Mouse (Mus musculus) lung, postnatal 10 days (tissue): ENCODE data around the gene Bach1.

Source experiments
- DNase-seq: peaks from one replicate; pipeline ENCODE4 v3.0.0; 2021

Gene Bach1

DNA sequence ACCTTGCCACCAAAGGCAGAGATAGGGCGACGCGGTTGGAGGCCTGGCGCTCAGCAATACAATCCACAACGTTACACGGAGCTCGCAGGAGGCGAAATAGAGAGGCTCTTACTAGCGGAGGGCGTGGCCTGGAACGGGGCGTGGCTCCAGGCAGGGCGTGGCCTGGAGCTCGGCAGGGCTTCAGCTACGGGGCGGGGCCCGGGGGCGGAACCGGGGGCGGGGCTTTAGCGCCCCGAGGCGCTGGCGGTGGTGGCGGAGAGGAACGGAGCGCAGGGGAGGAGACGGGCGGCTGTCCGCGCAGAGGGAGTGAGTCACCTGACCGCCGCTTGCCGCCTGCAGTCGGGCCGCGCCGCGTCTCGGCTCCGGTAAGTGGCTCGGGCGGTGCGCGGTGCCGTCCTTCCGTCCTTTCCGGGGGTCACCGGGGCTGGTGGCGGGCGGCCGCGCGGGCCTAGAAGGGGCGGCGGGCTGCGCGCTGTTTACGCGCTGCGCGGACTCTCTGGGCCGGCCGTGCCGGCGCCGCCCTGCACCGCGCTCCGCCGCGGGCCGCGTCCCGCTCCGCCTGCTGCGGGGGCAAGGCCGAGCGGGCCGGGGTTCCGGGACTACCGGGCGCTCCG, at the start of gene Bach1:
Bach1 (plus strand) TSS at position 254 of the 614 bp plus-strand sequence.
- DNase-seq = peak; percentile 94

- no peak for DNase-seq
Measured at GRCm38 (mm10) chr16:87652344-87652743, 46.4 kb upstream of the Bach1 start.

DNA sequence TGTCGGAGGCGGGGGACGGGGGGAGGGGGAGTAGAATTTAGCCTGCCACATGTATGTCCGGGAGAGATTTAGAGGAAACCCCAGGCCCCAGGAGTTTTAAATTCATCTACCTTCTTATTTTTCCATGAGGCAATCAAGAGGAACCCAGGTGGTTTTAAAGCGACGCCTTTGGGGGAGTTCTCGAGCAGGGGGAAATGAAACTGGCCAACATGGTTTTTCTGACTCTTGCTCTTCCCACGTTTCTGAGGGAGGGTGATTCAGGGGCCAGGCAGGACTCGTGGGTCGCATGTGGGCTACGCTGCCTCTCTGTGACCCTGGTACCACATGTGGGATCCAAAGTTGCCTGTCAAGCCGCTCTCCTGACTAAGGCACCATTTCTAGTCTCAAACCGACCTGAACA, 45.8 kb upstream of the Bach1 start:
- no peak for DNase-seq

DNA sequence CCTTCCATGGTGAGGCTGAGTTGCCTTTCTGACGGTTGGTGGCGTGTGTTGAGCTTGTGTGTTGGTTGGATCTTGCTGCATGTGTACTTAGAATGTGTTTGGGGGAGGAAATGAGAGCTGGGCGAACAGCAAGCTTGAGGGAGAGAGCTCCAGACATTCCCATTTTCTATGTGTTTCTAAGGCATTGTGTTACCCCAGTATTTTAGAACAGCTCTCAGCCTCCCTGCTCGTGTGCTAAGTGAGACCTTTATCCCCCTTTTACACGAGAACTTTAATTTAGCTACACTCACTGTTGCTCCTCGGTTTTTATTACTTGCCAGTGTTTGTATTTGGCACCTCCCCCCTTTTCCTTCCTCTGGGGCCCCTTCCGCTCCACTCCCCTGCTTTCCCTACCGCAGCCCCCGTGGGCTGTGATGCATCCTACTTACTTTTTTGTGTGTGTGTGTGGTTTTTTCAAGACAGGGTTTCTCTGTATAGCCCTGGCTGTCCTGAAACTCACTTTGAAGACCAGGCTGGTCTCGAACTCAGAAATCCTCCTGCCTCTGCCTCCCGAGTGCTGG, 44.6 kb upstream of the Bach1 start:
- DNase-seq = no peak

- no peak for DNase-seq
Measured at GRCm38 (mm10) chr16:87655005-87655404, 43.7 kb upstream of the Bach1 start.

DNA sequence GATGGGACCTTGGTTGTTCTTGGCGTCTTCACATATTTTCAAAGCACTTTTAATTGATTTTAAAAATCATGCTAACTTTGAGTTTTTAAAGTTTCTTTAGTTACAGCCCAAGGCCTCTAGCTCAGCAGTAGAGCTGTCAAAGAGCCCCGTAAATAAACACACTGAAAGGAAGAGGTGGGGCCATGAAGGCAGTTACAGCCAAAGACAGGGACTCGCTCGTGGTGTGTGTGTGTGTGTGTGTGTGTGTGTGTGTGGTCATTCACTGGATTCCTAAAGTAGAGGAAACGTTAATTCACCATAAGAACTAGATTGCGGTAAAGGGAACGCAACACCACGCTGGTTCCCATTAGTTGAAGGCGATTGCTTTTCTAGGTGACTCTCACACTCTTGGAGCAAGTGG, 43.2 kb upstream of the Bach1 start:
- DNase-seq = peak; percentile 55

DNA sequence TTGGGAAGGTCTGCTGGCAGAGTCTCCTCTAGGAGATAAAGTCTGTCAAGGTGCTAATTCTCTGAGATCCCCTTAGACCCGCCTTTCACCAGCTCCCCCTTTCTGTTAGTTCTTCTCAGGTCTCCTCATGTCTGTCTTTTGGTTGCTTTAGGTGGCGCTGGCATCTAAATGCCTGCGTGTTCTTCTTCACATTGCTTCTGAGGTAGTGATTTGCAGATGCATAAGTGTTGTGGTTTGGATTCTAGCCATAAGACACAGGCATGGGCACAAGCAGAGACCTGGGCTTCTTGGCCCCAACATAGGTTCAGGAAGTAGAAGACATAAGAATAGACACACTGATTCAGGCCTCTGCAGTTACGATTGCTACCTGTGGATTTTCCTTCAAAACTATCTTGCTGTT, 42.0 kb upstream of the Bach1 start:
- DNase-seq = no peak

DNA sequence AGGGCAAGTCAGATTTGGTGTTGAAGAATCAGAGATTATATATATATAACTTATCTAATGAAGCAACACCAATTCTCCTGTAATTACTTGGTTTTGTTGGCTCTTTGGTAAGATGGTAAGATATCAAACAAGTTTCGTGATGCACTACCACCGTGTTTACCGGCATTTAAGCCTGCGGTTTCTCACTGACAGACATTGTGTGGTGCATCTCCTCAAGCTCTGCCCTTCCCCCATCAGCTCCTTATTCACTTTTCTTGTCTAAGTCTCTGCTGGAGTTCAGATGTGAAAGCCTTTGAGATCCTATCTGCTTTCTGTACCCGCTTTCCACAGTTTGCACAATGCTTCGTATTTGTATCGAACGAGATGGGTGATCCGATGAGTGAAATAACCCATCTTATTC, 41.5 kb upstream of the Bach1 start:
- no peak for DNase-seq

GRCm38 (mm10) chr16:87661024-87661471, 37.7 kb upstream of the Bach1 start:
- peak; percentile 75 for DNase-seq

DNA sequence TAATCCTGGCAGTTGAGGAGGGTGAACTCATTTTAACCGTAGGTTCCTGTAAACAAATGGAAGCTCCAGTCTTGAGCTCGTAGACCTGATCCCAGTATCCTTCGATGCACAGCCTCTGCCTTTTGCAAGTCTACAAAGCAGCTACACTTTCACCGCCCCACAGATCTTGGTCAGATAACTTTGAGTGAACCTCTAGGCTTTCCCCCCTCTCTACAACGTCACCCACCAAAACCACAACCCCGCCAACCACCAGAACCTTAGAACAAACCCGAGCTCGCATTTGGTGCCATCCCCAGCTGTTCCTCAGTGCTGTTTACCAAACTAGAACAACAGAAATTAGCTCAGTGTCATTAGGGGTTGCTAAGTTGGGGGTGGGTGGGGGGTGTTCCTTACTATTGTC, 37.1 kb upstream of the Bach1 start:
- no peak for DNase-seq

DNA sequence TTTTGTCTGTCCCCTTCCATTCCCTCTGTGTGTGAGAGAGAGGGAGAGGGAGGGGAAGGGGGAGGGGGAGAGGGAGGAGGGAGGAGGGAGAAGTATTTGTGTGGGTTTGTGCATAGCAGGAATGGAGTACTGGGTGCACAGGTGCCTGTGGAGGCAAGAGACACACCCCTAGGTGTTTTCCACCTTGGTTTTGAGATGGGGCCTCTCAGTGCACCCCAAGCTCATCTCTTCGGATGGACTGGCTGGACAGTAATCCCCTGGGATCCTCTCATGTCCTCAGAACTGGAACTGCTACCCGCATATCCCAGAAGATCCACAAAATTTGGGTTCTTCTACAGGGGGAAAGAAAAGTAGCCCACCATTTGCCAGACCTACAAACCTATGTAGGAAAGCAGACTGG, 36.2 kb upstream of the Bach1 start:
- no peak for DNase-seq

DNA sequence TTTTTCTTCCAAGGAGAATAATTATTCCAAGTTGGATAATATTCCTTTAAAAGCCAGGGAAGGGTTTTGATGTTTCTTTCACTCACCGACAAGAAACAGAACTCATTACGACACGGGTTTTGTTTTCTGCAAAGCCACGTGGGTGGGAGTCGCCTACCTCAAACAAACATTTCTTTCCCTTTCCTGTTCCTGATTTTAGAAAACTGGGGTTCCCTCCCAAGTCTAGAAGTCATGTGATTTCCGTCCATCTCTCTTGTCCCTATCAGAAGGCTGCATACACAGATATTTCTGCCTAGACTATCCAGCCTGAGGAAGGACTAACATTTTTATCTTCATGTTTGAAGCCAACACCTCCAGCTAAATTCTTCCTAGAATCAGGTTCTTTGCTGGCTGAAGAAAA, 34.9 kb upstream of the Bach1 start:
- peak; percentile 56 for DNase-seq

- no peak for DNase-seq
Measured at GRCm38 (mm10) chr16:87665246-87665645, 33.5 kb upstream of the Bach1 start.

DNA sequence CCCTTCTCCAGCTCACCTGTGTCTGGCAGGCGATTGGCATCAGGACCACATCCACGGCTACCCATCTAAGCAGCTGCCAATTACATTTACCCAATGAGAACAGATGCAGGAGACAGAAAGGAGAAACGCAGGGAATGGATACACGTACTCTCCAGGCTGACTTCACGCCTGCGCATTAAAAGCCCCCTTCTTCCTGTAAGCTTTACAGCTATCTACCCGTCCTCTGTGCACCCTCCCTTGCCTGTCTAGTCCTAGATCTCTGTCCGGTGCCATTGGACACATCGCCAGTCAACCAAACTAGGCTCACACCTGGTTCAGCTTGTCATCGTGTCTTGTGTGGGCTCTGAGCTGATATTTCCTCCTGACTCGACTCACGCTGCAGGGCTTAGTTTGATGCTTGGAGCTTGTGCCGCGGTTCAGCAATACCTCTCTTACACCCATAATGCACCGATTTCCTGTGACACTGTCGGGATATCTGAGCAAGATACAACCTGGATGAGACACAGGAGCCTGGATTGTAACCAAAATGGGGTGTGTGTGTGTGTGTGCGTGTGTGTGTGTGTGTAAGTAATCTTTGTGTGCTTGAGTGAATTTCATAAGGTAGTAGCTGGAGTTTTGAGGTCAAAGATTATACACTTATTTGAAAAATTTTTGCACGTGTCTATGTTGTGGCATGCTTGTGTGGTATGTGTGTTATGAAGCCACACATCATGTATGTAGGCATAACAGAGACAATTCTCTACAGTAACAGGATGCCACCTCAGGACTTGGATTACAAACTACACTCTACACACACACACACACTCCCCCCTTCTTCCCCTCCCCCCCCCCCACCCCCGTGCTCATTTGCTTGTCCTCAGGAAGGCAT, 32.8 kb upstream of the Bach1 start:
- no peak for DNase-seq

DNA sequence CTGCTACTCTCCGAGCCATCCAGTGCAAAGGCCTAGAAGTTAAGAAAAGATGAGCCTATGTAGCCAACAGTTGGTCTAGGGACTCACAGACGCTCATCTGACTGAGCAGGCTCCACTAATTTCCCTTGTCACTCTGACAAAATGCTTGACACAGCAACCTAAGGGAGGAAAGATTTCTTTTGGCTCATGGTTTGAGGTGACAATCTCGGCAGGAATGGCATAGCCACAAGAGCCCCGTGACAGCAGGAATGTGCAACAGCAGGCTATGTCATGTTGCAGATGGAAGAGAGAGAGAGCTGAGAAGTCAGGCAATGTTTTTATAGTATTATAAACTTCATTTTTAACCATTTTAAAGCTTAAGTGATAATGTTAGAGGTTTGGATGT, 32.1 kb upstream of the Bach1 start:
- no peak for DNase-seq

DNA sequence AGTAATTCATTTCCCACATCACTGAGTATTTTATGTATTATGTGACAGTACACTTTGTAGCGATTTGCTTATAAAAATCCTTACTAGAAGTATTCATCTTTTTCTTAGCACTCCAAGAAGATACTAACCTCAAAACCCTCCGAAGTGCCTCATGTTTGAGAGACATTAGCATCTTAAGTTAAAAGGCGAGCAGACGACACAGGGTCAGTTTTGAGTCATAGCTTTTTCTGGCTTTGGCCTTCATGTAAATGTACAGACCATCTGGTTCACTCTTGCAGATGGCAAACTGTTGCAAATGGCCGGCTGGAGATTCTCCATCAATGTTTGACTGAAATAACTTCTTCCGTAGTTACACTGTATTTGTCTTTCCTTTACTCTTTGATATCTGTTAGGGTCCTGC, 30.7 kb upstream of the Bach1 start:
- no peak for DNase-seq

- no peak for DNase-seq
Measured at GRCm38 (mm10) chr16:87670091-87670820, 28.5 kb upstream of the Bach1 start.

- no peak for DNase-seq
Measured at GRCm38 (mm10) chr16:87670821-87671165, 28.0 kb upstream of the Bach1 start.

GRCm38 (mm10) chr16:87671336-87671735, 27.4 kb upstream of the Bach1 start:
- no peak for DNase-seq

- DNase-seq = no peak
Measured at GRCm38 (mm10) chr16:87673155-87673554, 25.6 kb upstream of the Bach1 start.

DNA sequence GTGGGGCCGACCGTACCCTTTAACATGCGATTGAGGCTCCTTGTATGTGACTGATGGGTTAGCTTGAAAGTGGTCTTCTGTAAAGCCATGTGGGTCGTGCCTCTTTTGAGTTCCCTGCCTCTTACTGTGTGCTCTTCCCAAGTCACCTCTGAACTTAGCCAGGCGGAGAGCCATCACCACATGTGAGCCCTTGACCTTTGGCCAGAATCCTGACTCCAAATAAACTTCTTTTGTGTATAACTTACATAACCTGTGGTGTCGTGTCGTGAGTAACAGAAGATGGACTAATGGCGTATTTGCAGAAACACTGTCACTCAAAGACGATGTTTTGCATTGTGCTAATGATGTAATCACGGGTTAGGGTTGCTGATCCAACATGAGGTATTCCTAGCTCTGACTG, 22.6 kb upstream of the Bach1 start:
- no peak for DNase-seq

DNA sequence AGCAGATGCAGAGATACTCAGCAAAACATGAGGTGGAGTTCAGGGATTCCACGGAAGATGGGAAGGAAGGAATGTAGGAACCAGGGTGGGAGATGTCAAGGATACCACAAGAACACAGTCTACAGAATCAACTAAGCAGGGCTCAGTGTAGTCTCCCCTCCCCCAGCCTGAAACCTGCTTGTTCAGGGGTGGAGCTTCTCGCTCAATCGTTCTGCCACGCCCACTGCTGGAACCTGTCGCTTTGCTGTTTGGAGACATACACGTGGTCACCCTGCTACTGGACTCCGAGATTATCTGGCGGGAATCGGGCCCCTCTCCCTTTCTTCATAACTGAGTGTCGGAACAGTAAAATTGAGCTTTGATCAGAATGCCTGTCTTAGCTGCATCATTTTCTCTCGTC, 20.1 kb upstream of the Bach1 start:
- no peak for DNase-seq

DNA sequence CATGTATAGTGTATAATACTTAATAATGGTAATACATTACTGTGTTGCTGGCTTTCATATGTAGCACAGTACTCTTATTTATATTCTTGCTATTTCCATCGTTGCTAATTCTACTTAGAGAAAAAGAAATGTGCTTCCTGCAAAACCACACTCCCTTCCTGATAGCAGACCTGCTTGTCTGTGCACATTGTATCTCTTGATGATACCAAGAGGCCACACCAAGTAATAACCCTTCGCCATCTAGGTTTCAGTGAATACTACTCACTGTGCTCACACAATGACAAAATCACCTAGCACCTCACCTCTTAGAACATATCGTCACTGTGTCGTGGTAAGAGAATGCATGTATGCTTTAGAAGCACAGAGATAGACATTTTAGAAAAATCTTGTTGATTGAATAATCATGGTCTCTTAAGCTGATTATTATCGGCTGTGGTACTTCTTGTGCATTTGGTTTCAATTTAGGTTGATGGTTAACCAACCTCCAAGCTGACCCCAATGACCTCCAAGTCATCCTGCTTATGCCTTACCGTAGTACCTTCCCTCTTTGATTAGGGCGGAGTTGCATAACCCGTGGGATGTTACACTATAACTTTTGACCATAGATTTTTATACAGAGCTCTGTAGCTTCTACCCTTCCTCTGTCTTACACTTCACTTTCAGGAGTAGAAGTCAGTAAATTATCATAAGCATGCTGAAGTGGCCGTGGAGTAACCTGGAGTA, 17.7 kb upstream of the Bach1 start:
- DNase-seq = no peak
